Mouse (Mus musculus): Measurements from ENCODE around the gene Grb10. TPM values are rescaled to one million over a fixed set of nuclear protein-coding genes. Genes with fewer than 3 reads are reported as not detected.
A peak's percentile ranks its signal among the peaks of the same experiment; 100 is the strongest.

The Grb10 gene
- total RNA-seq, 2 experiments from 2014 or later = 46.2 to 52.1 TPM

DNA sequence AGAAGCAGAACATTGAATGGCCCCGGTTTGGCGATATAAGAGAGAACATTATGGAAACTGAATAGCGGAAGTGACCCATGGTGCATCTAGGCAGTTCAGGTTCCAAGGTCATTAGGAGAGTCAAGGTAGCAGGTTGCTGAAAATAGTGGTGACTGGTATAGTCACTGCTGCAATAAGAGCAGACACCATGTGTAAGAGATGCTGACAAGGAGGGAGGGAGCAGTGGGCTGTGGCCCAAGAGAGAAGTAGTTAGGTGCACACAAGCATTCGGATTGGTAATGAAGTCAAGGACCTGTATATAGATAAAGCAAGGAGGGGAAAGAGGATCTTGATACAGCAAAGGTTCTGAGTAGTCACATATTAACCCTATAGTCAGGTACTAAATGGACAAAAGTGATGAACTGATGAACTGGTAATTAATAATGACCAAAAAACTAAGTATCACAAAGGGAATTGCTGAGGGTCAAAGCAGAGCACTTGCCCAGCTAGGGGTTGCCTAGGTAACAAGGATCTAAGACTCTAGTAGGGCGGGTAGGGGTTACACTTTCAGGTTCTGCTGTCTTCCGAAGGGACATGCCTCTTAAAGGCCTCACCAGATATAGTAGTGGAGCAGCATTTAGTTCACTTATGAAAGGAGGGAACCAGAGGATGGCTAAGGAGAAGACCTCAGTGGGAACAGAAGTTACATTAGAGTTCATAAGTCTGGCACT lies 65.9 kb downstream of the Grb10 start:
- DNase-seq = no peak
- intact Hi-C loops (cut with DNase I) = loop anchor here (2.0 kb wide), 1 partner anchor 152 kb away; no protein-coding TSS in a partner anchor

- intact Hi-C loops (cut with DNase I) = no loop called here
- no peak for DNase-seq
These were observed 68.2 kb downstream of the Grb10 start for GRCm38 (mm10) chr11:11970246-11970645.

- DNase-seq = no peak
- intact Hi-C loops (cut with DNase I) = no loop called here
These were observed 69.7 kb downstream of the Grb10 start for GRCm38 (mm10) chr11:11968830-11969229.

- intact Hi-C loops (cut with DNase I) = no loop called here
These were observed 71.0 kb downstream of the Grb10 start for GRCm38 (mm10) chr11:11967519-11967918.

GRCm38 (mm10) chr11:11966220-11966619 lies 72.3 kb downstream of the Grb10 start:
- no peak for DNase-seq
- intact Hi-C loops (cut with DNase I) = no loop called here

More at GRCm38 (mm10) chr11:11967519-11967918, 71.0 kb downstream of the Grb10 start:
- DNase-seq = no peak

GRCm38 (mm10) chr11:11965501-11966125 lies 72.9 kb downstream of the Grb10 start:
- intact Hi-C loops (cut with DNase I) = no loop called here
- DNase-seq = no peak

- intact Hi-C loops (cut with DNase I) = no loop called here
- DNase-seq = no peak
These were observed 73.8 kb downstream of the Grb10 start for GRCm38 (mm10) chr11:11964729-11965128.

DNA sequence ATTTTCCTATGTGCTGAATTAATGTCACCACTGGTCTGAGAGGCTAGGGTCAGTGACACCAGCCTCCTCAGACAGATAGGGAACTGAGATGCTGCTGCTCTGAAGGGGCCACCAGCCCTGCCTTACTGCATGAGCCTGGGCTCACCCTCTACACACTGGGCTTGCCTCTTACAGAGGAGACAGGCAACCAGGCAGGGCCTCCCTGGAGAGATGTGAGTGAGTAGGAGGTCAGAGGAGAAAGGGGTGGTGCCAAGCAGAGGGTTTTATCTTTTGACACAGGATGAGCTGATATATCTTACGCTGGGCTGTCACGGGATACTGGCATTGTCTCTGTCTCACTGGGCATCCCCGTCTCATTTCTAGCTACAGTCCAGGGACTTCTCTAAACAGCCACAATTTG lies 74.9 kb downstream of the Grb10 start:
- intact Hi-C loops (cut with DNase I) = no loop called here

DNA sequence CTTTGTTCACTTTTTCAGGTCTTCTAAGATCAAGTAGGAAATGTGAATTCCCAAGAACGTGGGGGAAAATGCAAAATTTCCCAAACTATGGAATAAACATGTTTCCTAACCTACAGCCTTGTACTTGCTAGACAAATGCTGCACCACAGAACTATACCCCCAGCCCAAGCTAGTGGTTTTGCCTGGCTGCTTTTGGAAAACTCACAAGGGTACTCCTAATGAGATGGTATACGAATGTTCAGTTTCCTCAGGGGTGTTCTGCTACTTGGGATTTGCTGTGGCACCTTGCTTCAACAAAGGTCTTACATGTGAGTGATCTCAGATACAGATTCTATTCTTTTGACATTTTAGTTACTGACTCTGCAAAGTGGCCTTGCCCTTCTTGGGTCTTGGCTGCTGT lies 75.4 kb downstream of the Grb10 start:
- intact Hi-C loops (cut with DNase I) = no loop called here
- DNase-seq = no peak

More for the DNA sequence above, 74.9 kb downstream of the Grb10 start:
- no peak for DNase-seq

DNA sequence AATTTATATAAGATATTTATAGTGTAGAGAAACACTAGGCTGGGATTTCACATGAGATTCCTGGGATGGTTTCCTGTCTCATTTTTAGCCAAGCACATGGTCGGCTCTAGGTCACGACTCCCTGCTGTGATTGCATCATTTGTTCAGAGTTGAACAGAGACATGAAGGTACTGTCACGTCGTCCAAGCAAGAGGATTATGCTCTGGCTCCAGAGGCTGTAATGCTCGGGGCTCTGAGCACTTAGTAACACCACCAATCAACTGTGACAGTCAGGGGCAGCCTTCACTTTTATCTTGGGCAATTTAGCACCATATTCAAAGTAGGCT lies 75.9 kb downstream of the Grb10 start:
- DNase-seq = no peak
- intact Hi-C loops (cut with DNase I) = no loop called here

DNA sequence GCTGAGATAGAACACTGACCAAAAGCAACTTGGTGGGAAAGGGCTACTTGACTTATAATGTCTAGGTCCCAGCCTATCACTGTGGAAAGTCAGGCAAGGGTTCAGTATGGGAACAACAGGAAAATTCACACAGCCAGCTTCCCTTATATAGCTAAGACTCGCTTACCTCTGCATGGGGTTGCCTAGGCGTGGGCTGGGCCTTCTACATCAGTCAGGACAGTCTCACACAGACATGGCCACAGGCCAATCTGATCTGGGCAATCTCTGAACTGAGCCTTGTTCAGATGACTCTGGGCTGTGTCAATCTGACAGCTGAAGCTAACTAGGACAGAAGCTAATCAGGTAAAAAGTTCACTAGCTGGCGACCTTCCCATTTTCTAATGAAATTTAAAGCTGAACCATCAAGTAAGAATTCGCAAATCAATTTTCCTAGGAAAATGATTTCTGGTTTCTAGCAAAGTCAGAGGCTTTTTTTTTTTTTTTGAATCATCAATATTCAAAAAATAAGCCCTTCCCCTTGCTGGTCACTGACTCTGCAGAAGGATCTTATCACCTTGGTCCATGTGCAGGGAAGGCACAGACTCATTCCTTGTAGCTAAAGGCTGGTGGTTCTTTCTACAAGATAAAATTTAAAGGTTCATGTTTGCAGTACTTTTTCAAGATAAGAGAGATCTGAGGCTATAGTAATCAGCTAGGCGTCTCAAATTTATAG lies 76.4 kb downstream of the Grb10 start:
- intact Hi-C loops (cut with DNase I) = no loop called here
- DNase-seq = peak; percentile 19

DNA sequence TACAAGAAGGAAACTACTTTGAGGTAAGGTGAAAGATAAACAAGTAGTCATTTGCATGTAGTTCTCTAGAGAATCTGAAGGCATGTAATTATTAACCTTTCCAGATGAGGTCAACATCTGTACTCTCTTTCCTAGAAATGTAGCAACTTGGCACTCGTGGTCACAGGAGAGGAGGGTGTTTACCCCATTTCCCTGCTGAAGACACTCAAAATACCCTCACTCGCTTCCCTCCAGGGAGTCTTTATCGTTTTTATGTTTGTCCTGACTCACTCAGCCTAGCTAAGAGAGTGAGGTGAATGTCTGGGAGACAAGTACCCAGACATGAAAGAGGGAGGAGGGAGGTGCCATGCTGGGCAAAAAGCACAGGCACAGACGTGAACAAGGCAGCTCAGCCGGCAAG lies 77.6 kb downstream of the Grb10 start:
- intact Hi-C loops (cut with DNase I) = no loop called here

GRCm38 (mm10) chr11:11960227-11960626 lies 78.3 kb downstream of the Grb10 start:
- intact Hi-C loops (cut with DNase I) = no loop called here
- DNase-seq = no peak

More for the DNA sequence above, 77.6 kb downstream of the Grb10 start:
- DNase-seq = no peak

- no peak for DNase-seq
- intact Hi-C loops (cut with DNase I) = no loop called here
These were observed 80.0 kb downstream of the Grb10 start for GRCm38 (mm10) chr11:11958479-11958878.

GRCm38 (mm10) chr11:11958061-11958361 lies 80.5 kb downstream of the Grb10 start:
- intact Hi-C loops (cut with DNase I) = no loop called here

DNA sequence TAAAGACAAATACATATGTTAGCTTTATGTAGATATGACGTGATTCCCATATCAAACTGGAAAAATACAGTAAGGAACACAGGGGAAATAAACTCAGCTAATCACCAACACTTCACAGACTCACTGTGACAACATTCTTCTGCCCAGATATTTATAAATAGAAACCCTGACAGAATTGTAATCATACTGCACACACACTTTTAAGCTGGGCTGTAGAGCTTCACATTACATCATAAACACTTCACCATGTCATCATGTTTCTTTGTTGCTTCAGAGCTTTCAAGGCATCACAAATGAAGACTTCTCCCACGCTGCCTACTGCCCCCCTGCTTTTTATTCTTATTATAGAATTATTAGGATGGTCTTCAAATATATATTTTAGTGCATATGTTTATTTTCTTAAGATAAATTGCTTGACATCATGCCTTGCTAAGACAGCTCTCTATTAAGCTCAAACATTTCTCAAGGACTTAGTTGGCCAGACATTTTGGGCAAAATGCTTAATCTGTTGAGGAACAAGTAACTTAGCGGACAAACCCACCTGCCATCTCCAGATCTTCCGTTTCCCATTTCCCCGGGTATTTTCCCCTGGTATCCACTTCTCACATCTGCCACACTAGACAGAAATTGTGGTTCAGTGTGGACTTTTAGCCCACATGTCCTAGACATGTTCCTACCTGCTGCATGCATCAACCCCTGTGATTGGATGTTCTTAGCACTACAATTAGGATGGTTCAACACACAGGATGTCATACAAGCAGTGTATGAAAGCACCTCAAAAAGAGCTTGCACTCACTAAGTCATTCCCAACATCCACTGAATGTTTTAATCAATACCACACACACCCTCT lies 81.0 kb downstream of the Grb10 start:
- no peak for DNase-seq
- intact Hi-C loops (cut with DNase I) = no loop called here

More at GRCm38 (mm10) chr11:11958061-11958361, 80.5 kb downstream of the Grb10 start:
- no peak for DNase-seq

GRCm38 (mm10) chr11:11955783-11956182 lies 82.7 kb downstream of the Grb10 start:
- intact Hi-C loops (cut with DNase I) = no loop called here
- no peak for DNase-seq

DNA sequence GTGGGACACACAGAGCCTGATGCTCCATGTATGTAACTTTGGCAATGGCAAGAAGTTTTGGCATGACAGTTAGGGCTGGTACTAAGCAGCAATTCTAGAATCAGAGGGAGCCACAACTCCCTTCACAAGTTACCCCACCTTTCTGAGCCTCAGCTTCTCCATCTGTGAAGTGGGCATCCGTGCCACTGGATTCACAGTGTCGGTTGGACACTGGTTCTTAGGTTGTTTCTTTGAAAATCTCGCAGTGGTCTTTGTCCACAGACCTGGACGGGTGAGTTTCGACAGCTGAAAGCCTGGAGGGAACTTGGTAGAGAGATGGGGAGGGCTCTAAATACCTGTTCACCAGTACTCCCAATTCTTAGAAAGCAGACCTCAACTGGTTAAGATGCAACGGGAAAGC lies 83.9 kb downstream of the Grb10 start:
- DNase-seq = no peak
- intact Hi-C loops (cut with DNase I) = no loop called here

- DNase-seq = no peak
- intact Hi-C loops (cut with DNase I) = no loop called here
These were observed 84.4 kb downstream of the Grb10 start for GRCm38 (mm10) chr11:11954115-11954438.

DNA sequence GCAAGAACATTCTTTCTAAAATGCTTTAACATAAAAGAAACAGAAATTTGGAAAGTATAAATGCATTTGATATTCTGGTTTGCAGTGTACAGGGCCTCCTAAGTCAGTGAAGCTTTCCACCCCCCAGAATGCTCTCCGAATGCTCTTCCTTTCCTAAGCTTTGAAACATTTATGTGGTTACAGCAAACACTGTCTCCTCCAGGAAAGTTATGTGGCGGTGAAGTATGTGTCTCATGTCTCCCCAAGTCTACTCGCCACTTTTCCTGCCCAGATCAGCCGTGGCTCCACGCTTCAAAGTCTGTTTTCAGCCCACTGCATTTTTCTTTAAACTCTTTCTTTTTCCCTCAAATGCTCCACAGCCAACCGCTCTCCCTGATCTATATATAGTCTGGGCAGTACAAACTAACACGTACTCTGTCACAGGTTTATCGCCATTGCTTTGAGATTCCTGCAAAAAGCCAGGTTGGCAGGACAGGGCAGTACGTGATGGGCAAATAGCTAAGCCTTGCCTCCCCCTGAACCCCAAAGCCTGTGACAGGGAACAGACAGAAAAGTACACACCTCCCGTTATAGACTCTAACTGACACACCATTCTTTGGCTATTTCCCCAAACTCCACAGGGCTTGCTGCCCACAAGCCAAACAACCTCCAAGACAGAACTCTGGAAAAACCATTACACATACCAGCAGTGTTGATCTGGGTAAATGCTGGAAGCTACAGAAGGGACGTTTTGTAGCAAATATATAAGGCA lies 84.9 kb downstream of the Grb10 start:
- intact Hi-C loops (cut with DNase I) = no loop called here
- no peak for DNase-seq

GRCm38 (mm10) chr11:11952569-11952968 lies 85.9 kb downstream of the Grb10 start:
- intact Hi-C loops (cut with DNase I) = no loop called here
- no peak for DNase-seq

Measured in left cerebral cortex, postnatal 4 days (tissue).